Mouse (Mus musculus) limb, embryonic 14.5 days (tissue): ENCODE measurements around the gene Lrriq1. TPM values are rescaled to one million over a fixed set of nuclear protein-coding genes. Genes with fewer than 3 reads are reported as not detected.

Source experiments
- ATAC-seq: fragments of 200-750 bp; cut with Nextera tagmentation; 2 replicates; pipeline ENCODE4 v1.8.0; 2017; ENCODE audit warnings: low read depth, moderate number of reproducible peaks, moderate TSS enrichment; ENCODE audit not compliant: low FRiP score
- DNase-seq: peaks from one replicate; pipeline ENCODE4 v3.0.0-alpha.2; 2015; ENCODE audit warnings: low spot score
- H3K27ac ChIP-seq: fragments of 300-500 bp; sonication (generic); replicated peaks from 2 replicates; pipeline ENCODE4 v1.5.1; 2014; ENCODE audit warnings: low read depth, mild to moderate bottlenecking, low read length, moderate library complexity, mixed read lengths
- H3K27me3 ChIP-seq: fragments of 300-500 bp; sonication (generic); 2 replicates; pipeline ENCODE4 v1.6.1; 2014; ENCODE audit warnings: low read length, mixed read lengths; ENCODE audit not compliant: control insufficient read depth, insufficient read depth
- H3K36me3 ChIP-seq: fragments of 300-500 bp; sonication (generic); 2 replicates; pipeline ENCODE4 v1.6.1; 2014; ENCODE audit warnings: mild to moderate bottlenecking, low read length, moderate library complexity, mixed read lengths; ENCODE audit not compliant: control insufficient read depth, insufficient read depth
- H3K4me1 ChIP-seq: fragments of 300-500 bp; sonication (generic); 2 replicates; pipeline ENCODE4 v1.6.1; 2014; ENCODE audit warnings: antibody characterized with exemption, low read length, mixed read lengths; ENCODE audit not compliant: control insufficient read depth, insufficient read depth
- H3K4me2 ChIP-seq: fragments of 300-500 bp; sonication (generic); replicated peaks from 2 replicates; pipeline ENCODE4 v1.6.1; 2014; ENCODE audit warnings: low read depth, mild to moderate bottlenecking, low read length, moderate library complexity; ENCODE audit not compliant: severe bottlenecking
- H3K4me3 ChIP-seq: fragments of 300-500 bp; sonication (generic); replicated peaks from 2 replicates; pipeline ENCODE4 v1.5.1; 2014; ENCODE audit warnings: low read length
- H3K9ac ChIP-seq: fragments of 300-500 bp; sonication (generic); 2 replicates; pipeline ENCODE4 v1.6.1; 2014; ENCODE audit warnings: mild to moderate bottlenecking, low read depth, low read length, moderate library complexity; ENCODE audit not compliant: severe bottlenecking
- H3K9me3 ChIP-seq: fragments of 300-500 bp; sonication (generic); 2 replicates; pipeline ENCODE4 v1.6.1; 2016; ENCODE audit warnings: low read length; ENCODE audit not compliant: control insufficient read depth
- POLR2A ChIP-seq: fragments of 200-500 bp; IDR thresholded peaks from 2 replicates; pipeline ENCODE4 v1.8.0; 2012; ENCODE audit warnings: inconsistent platforms, mild to moderate bottlenecking, moderate library complexity, borderline replicate concordance; ENCODE audit not compliant: insufficient read depth, insufficient read length; ENCODE audit errors: extremely low read depth
- WGBS: fragments of 180-500 bp; shearing (Covaris S2); extraction: QIAGEN DNeasy Blood & Tissue Kit; methylation state at CpG from one replicate; pipeline ENCODE4 v1.1.7; 2014; 5-methylcytosine and 5-hydroxymethylcytosine counted together
- polyA plus RNA-seq, 2 experiments: library from polyadenylated mRNA; depleted of rRNA in 1 of 2; stranded (reverse) in 1 of 2; unstranded in 1 of 2; fragments of >200 nt; fragmentation: Nextera tagmentation in 1 of 2; extraction: Ambion mirVana in 1 of 2; gene quantifications; 2 replicates each; pipeline versions ENCODE4 v1.2.1 to v1.2.3; 2012 to 2014

Gene Lrriq1
- polyA plus RNA-seq, 2 experiments, result 0.13 TPM; not detected in 1

DNA sequence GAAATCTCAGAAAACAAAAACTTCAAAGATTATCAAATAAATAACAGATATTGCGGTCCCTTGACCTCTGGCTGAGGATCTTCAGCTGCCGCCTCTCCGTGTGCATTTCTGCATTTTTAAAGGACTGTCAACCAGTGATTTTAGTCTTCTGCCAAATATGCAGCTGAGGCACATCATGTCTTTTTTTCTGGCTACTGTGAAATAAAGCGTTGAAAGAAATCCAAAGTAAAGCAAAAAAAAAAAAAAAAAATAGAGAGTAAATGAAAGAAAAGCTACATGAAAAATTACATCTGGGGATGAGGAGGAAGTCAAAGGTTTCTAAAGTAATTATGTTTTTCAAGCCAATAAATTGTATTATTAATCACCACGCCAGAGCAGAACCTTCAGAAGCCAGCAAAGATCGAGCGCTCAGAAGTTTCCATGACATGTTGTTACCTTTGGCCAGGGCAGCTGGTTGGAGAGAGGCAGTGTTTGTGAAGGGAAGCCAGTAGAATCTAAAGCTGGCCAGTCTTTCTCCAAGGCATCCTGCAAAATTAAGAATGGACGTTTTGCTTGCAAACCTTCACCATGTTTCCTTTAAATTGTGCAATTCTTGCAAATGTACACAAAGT is 90.2 kb downstream of the Lrriq1 start:
- H3K36me3 ChIP-seq, result no peaks in the 10 kb centered on the region
- H3K4me2 ChIP-seq, result no peak overlapping the region
- no peaks in the 10 kb centered on the region for H3K9me3 ChIP-seq
- DNase-seq, result no peak
- no peak overlapping the region for H3K4me3 ChIP-seq
- H3K27ac ChIP-seq, result no peak overlapping the region
- H3K4me1 ChIP-seq, result no peaks in the 10 kb centered on the region; the same call in 1 of the 2 replicates
- H3K27me3 ChIP-seq, result no peaks in the 10 kb centered on the region
- WGBS, result 56% methylated on average over 8 of the region's 8 CpGs
- H3K9ac ChIP-seq, result no peak overlapping the region
- no peak for TF ChIP-seq POLR2A
- no peak for ATAC-seq

DNA sequence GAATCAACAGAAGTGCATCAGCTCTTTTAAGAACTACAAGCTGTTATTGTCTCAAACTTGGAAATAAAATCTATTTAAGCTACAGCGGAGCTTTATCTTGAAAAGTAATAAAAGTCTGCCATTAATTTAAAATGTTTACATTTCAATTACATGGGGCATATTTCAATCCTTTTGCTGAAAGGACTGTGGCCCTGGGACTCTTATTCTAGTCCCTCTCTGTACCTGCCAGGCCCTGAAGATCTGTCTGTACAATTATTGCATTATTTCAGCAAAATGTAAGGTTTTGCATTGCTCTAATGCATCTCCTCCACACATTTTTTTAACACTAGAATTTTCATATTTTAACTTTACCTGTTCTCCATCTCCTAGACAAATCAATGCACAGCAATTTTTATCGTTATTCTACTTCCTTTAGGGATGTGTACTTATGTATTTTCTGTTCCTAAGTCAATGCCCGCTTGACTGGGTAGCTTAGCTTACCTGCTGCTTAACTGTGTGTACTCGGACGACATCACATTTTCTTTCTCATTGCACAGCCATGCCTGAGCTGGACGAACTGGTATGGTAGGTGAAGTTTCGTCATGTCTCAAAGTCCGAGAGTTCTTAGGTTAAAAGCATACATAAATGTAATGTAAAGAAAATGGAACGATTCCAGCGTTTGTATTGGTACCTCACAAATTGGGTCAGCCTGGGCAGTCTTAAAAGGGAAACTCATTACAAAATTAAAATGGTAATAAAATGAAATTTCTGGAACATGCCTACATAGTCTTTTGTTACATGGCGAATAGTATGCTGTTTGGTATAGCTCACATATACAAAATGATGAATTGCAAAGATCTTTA is 91.0 kb downstream of the Lrriq1 start:
- Histone ChIP-seq H3K9ac (no peak overlapping the region), H3K4me1 (no peaks in the 10 kb centered on the region; the same call in 1 of the 2 replicates), H3K36me3 (no peaks in the 10 kb centered on the region), H3K4me2 (no peak overlapping the region), H3K9me3 (no peaks in the 10 kb centered on the region), H3K4me3 (no peak overlapping the region), H3K27me3 (no peaks in the 10 kb centered on the region), H3K27ac (no peak overlapping the region)
- DNase-seq (no peak), ATAC-seq (no peak)
- no peak for TF ChIP-seq POLR2A
- 65% methylated on average over 11 of the region's 11 CpGs for WGBS

DNA sequence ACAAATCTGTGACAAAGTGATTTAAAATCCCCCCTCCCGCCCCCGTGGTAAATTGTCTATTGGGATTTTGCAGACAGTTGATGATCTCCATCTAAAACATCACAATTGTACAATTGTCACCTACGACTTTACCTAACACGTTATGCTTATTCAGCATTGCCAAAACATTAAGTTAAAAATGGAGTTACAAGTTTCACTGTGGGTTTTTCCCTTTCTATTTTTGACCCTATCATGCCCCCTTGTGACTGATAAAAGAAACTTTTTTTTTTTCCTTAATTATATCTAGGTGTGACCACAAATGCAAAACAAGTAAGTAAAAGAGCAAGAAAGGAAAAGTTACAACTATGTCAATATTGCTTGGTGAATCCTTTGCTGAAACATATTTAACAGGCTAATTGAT is 93.6 kb downstream of the Lrriq1 start:
- H3K9me3 ChIP-seq, result no peaks in the 10 kb centered on the region
- H3K27me3 ChIP-seq, result no peaks in the 10 kb centered on the region
- H3K9ac ChIP-seq, result no peak overlapping the region
- DNase-seq (no peak), ATAC-seq (no peak)
- H3K27ac ChIP-seq, result no peak overlapping the region
- H3K36me3 ChIP-seq, result no peaks in the 10 kb centered on the region
- no peak overlapping the region for H3K4me2 ChIP-seq
- H3K4me1 ChIP-seq, result no peaks in the 10 kb centered on the region; the same call in 1 of the 2 replicates
- no peak overlapping the region for H3K4me3 ChIP-seq
- no peak for TF ChIP-seq POLR2A
- WGBS, result 67% methylated on average over 4 of the region's 4 CpGs

DNA sequence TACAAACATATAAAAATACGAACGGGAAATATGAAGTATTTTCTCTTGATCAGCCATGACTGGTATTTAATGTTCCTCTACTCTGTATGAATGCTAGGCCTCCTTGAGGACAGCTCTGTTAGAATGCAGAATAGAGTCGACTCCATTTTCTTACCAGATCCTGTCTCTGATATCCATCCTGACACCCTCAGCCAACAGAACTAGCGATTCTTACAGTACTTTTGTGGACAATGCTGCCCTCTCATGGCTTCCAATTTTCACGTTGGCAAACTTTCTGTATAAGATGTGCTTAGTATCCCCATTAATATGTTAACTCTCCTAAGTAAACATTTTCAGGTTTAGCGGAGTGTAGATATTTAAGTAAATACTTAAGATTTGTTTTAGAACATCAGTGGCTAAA is 94.6 kb downstream of the Lrriq1 start:
- Histone ChIP-seq H3K27ac (no peak overlapping the region), H3K9ac (no peak overlapping the region), H3K4me2 (no peak overlapping the region), H3K36me3 (no peaks in the 10 kb centered on the region), H3K27me3 (no peaks in the 10 kb centered on the region), H3K4me1 (no peaks in the 10 kb centered on the region; the same call in 1 of the 2 replicates), H3K4me3 (no peak overlapping the region), H3K9me3 (no peaks in the 10 kb centered on the region)
- no peak for TF ChIP-seq POLR2A
- DNase-seq (peak; percentile 57), ATAC-seq (no peak)
- 40% methylated on average over 6 of the region's 6 CpGs for WGBS

DNA sequence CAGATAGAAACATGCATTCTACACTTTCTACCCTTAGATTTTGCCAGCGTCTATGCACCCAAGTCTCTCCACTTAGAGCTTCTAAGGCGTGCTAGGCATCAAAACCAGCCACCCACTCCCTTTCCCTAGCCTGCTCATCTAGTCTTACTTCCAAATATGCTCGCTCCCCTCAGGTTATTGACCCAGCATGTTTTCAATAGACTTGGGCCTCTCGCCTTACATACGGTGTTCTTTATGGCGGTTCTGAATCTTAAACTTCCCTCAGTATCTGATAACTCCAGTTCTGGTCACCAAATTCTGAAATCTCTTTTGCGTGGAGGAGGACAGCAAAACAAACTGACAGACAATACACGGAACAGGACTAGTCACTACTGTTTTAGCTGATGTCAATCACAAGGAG is 95.5 kb downstream of the Lrriq1 start:
- Histone ChIP-seq H3K4me3 (no peak overlapping the region), H3K36me3 (no peaks in the 10 kb centered on the region), H3K9ac (no peak overlapping the region), H3K27me3 (no peaks in the 10 kb centered on the region), H3K4me1 (no peaks in the 10 kb centered on the region), H3K4me2 (no peak overlapping the region), H3K27ac (no peak overlapping the region), H3K9me3 (no peaks in the 10 kb centered on the region)
- TF ChIP-seq POLR2A, result no peak
- DNase-seq (no peak), ATAC-seq (no peak)
- WGBS, result 66% methylated on average over 8 of the region's 8 CpGs
